Mouse (Mus musculus): ENCODE results near the gene Grik1. TPM values are rescaled to one million over a fixed set of nuclear protein-coding genes. Genes with fewer than 3 reads are reported as not detected.

Grik1 gene
- not detected for total RNA-seq (2021)
- polyA plus RNA-seq (2012; rRNA removed) = 0.04 TPM in 1 of 2 replicates, not detected in the other
- long read RNA-seq = 0 reads

DNA sequence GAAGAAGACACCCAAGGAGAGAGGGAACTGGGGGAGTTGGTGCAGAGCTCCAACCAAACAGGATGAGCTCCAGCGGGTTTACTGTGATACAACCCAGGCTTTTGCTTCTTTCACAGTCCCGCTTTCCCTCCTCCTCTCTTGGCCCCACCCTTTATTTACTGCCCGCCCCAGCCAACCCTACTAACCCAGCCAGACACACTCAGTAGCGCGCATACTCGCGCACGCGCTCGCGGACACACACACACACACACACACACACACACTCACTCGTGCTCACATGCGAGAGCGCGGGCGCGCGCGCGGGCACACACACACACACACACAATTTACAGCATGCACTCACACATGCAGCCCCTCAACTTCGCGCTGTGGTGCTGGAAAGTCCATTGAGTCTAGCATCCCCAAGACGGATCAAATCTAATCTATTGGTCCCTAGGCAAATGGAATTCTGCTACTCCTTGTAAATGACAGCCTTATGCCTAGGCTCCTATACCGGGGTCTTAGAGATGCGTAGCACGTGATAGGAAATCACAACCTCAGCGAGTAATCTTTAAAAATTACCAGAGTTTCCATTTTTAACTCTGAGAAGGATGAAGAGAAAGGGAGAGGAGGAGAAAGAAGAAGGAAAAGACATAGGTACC is at the start of gene Grik1:
Grik1 (minus strand) TSS at position 134 of the 641 bp plus-strand sequence.
- no peak for DNase-seq

DNA sequence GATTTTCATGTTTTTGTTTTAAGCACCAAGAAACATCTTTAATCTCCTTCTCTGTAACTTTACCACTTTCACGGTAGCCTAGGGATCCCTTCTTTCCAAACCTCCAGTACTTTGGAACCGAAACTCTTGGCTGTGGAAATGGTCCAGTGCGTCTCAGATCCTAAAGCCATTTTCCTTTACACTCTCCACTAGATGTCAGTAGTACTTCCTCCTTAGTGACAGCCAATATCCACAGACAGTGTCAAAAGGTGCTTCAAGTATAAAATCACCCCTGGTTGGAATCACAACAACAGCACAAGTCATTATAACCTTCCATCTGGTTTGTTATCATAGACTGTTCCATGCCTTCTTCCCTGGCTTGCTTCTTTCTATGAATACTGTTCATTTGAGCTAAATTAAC is 4.1 kb upstream of the Grik1 start:
- no peak for DNase-seq

DNA sequence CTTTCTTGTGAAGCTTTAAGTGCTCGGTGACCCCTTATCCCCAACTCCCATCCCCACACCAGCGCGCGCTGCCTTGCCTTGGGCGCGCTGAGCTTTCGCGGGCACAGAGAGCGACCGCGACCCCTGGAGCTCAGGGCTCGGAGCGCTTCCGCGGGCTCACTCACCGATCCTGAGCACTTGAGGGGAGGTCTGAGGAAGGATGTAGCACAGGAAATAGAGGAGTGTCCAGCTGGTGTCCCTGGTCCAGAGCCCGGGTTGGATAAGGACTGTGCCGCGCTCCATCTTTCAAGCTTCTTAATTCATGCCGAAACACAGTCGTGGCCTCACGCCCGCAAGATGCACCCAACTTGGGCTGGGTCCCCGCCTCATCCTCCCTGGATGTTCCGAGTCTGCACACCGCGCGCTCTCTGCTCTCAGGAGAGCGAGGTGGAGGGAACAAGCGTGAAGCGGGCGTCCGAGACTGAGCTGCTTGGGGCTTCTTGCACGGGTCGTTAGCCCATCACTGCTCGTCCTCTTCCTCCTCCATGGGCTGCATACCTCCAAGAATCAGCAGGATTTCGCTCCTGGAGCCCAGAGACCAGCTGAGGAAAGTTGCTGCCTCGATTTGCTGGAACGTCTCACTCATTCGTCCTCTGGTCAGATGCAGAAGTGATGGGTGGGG is 514 bp downstream of the Grik1 start:
- DNase-seq = no peak

DNA sequence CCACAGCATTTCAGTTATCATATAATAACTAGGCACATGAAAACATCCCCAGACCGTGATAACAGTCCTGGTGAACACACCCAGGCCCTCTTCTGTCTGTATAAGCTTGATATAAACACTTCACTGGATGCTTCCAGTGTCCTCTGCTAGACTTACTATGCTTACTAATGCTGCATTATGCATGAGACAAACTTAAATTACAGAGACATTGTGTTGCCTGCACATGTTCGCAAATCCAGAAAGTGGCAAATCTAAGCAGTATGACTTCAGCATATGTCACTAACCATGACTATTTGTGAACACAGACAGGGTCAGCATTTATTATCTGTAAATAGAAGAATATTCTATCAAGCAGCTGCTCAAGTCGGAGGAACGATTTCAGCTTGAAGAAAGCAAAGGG is 31.7 kb downstream of the Grik1 start:
- DNase-seq = no peak

DNA sequence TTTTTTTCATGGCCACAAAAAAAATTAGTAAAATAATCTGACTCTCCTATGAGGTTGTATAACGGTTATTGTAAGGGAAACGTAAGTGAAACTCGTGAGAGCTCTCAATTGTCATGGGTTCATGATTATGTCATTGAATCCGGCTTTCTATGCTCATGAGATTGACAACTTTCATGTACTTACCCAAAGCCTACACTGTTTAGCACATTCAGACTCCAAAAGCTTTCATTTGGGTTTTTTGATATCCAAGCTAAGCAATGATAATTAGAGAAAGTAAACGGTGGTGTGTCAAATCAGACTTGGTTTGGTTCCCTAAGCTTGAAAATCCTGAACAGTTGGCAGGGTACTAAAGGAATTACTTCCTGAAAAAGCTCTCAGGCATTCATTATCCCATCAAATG is 33.0 kb downstream of the Grik1 start:
- DNase-seq = no peak

DNA sequence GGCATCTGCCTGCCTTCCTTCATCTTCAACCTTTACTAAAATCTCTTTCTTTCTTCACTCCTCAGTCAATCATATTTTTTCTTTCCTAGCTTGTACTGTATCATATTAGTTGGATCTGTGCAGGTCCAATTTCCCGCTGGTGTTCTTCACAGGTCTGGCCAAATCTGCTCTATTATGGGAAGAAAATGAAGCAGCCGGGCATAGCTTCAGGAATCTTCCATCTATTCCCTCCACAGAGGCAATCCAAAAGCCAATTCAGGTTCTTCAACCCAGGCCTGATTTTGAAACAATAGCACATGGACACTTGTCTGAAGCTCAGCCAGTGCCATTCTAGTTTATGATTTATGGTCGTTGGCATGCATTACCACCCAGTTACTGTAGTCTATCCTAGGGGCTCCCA is 34.0 kb downstream of the Grik1 start:
- no peak for DNase-seq

DNA sequence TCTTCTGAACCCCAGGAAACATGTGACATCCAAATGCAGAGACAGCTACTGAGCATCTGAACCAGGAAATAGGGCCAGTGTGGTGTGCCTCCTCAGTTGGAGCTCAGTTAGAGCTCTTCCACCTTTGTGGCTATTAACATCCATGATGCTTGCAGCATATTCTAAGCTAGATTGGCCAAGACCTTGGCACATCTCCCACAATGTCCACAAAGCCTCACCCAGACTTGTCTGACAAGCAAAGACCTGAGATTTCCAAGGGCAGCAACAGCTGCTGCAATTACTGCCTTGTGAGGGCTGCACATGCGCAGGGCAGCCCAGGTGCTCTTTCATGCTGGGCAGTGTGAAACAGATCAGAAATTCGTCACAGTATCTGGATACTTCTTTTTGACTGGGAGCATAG is 37.4 kb downstream of the Grik1 start:
- DNase-seq = no peak

DNA sequence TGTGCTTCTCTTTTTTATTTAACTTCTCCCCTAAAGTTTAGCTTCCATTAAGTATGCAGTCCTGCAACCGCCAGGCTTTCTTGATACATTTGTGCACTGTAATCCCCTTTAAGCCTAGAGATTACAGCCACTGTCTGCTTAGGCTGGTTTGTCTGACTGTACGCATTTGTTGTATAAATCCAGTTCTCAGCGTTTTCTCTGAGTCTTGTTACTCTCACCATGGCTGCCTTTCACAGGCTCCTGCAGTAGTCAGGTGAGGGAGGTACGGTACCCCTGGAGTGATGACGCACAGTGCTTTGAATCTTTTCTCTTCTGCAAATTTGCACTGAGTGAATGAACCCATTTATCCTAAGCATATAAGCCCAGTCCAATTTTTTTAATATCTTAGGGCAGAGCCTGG is 39.0 kb downstream of the Grik1 start:
- DNase-seq = no peak

DNA sequence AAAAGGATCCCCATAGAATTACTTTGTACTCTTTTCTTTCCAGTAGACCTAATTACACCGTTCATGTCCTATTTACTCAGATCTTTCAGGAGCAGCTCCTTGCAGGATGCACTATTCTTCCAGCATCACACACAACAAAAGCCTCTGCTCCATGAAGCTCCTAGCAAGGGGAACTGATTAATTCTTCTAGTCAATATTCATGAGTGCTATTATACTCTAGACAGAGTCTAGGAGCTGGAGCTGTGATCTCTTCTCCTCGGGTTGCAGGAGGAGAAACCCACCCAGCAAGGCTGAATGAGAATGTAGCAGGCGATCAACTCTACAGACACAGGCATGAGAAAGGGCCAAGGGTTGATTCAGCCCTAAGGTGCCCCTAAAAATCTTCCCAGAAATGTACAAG is 40.2 kb downstream of the Grik1 start:
- DNase-seq = no peak

DNA sequence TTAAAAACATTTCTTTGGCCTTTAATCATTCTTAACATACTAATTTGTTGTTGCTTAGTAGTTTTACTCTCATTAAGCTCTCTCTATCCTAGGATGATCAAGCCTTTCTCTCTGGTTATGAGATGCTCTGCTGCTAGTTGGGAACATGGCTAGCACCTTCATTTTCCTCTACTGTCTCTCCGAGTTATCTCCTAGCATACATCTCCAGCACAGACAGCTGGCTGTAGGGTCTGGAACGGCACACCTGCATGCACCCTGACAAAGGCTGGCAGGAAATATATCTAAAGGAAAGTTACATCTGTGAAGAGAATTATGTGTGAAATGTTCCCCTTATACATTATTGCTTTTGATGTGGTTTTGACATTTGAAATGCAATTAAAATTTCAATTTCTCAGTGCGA is 42.5 kb downstream of the Grik1 start:
- DNase-seq = no peak

DNA sequence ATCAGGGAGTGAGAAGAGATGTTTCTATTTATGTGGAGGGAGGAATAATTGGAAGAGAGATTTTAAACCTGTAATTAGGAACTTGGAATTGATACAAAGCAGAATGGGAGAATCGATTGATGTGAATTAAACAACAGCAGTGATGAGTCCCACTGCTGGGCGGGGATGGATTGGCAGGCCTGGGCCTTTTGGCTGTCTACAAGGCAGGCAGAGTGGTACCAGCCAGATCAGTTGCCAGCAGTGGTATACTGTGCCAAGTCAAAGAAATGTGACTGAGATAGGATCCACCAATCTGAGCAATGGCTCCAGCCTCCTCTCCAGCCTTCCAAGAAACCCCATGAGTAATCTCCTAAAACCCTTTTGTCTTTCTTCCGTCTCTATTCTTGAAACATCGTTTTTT is 45.4 kb downstream of the Grik1 start:
- DNase-seq = no peak

DNA sequence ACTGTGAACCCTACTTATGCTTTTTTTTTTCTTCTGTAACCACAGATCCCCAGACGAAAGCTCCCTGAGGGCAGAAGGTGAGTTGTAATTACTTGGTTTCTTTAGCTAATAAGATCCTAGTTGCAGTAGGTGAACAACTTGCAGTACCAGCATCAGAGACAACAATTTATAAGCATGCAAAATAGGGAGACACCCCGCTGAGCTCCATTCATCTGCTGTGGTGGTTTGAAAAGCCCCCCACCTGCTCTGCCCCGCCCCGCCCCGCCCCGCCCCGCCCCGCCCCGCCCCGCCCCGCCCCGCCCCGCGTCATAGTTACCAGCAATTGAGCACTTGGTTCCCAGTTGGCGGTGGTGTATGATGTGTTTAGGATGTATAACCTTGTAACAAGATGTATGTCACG is 64.4 kb downstream of the Grik1 start:
- no peak for DNase-seq

DNA sequence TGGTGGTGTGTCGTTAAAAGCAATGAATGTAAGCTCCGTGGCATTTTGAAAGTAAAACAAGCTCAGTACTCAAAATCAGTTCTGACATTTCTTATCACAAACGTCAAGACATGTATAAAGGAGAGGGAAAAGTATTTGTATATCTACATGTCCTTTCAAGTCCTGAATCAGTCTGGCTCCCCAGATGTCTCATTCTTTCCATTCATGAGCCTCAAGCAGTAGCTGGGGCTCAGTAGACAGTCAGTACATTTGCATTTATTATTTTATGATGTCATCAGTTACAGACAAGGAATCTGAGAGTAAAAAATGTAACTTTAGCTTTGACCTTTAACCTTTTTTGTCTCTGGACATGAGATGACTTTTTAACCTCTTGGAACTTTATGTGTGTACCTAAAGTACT is 68.1 kb downstream of the Grik1 start:
- no peak for DNase-seq

DNA sequence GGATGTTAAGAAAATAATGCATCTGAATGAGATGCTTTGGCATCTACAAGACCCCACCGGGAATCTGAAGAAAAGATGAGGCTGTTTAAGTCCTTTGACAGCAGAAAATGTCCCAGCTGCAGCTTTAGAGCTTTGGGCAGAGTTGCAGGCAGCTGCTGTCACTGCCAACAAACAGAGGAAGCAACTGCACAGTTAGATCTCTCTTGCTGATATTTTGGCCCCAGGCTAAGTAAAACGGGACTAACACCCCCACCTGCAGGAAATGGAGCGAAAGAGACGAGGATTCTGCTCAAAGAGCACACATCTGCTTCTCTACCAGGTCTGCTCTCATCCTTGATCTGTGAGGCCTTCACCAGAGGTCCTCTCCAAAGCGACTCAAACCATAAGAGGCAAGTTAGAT is 77.5 kb downstream of the Grik1 start:
- DNase-seq = no peak

DNA sequence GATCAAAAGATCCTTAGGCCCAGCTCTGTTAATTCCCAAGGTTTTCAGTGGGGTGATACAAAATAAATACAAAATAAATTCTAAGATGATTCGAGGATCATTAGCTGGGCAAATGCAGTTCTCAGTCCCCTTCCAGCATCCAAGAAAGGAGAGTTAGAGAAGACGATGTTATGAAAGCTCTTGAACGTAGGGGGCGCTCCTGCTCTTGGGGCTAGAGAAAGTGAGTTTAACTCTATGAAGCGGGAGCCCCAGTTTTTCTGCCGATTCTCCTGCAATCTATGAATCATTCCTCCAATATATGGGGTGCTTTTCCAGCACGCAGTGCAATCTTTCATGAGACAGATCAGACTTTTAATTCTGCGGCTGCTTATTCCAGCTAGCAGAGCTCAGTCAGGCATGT is 78.2 kb downstream of the Grik1 start:
- DNase-seq = no peak

DNA sequence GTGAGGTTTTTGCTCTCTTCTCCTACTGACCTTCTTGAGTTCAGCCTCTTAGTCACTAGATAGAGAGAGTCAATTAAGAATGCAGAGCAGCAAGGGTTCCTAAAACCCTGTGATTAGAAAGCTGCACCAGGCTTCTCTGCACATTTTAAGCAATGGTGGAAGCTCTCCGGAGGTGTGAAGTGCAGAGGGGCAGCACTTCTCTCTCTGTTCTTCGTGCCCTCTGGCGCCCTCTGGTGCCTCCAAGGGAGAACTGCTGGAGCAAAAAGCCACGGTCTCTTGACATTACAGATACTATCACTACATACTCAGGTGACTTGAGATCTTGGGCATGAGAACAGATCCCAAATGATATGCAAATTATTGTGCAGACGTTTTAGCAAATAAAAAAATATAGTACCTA is 85.7 kb downstream of the Grik1 start:
- peak; percentile 71 for DNase-seq

DNA sequence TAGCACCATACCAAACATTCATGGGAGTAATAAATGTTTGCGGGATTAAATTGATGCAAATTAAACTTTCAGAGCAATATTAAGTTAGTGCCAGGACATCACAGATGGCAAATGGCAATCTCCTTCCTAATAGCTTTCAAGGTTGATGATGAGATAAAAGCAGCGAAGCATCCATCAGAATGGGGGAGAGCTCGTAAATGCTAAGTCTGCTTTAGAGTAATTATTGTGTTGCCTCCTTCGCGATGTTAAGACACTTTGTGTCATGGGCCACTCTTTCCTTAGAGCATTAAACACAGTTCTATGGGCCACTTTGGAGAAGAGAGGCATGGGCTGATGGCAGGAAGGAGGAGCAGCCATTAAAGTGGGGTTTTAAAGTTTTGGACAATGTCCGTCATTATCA is 86.1 kb downstream of the Grik1 start:
- DNase-seq = no peak

DNA sequence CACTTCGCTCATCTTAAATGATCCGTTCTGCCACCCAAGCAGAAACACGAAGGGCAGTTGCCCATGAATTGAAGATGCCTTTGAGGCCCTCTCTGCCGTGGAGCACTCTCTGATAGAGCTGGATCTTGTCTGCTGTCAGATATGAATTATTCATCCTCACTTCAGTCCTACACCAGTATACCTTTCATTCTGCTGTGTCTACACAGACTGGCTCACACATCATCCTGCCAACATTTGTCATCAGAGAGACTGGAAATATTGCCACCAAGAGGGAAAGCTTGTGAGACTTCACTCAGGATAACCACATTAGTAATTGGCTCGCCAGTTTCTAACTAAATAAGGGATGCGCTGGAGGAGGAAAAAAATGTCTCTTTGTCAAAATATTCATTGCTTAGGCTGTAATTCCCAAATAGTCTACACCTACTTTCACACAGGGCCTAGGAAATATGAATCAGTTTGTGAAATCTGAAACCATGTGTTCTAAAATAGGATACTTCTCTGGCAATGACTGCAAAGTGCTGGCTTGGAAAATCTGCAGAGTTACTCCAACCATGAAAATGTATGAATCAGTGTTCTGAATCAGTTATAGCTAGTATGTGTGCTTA is 102.5 kb downstream of the Grik1 start:
- no peak for DNase-seq

DNA sequence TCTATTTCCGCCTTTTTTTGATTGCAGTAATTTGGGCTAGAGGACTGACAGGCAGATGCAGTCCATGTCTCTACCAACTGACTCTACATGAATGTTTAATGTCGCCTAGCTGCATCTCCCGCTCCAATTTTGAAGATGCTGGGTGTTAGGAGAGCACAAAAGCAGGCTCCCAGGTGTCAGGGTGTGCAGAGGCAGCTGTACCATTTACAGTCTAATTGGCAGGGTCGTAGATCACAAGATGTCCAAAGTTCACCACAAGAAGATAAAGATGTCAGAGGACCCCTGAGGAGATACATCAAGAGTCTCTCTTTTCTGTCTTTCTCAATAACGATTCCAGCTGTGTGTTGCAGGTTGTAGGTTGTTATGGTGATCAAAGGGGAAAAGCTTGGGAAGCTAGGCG is 111.3 kb downstream of the Grik1 start:
- DNase-seq = no peak

DNA sequence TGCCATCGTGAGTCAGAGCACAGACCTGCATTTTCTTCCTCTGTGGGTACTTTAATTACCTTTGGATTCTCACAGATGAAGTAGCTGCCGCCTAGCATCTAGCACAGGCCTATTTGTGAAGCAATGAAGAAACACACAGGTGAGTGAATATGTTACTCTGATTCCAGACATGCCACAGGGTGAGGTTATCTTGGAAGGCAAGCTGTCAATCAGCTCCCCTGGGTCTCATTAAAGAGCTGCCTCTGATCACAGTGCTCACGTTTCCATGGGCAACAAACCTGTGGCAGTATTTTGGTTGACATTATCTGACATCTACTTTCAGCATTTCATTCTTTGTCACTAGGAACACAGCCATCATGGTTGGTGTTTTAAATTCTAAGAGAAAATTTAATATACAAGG is 112.7 kb downstream of the Grik1 start:
- no peak for DNase-seq

DNA sequence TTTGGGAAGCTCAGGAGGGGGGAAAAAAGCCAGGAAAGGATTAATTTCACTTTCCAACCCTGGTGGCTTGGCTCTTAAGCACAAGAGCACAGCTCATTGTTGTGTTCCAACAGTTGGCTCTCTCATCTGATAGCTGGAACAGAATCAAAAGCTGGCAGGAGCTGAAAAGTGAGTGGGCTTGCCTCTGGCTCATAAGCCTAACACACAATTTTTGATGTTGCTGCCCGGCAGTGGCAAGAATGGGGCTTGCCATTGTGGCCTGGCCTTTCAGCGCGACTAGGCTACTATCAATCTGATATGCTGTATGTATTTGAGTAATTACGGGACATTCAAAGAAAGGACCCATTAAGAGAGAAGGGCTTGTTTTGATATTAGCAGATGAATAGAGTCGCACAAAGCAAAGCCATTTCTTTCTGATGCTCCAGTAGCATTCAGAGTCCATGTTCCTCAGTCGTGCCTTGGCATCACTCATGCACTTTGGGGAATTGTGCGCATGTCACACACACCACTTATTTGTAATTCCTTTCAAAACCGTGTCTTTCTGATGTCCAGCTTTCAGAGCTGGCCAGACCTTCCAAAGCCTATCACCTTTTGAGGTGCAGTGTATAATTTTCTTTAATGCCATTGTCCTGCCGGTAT is 115.9 kb downstream of the Grik1 start:
- DNase-seq = no peak

DNA sequence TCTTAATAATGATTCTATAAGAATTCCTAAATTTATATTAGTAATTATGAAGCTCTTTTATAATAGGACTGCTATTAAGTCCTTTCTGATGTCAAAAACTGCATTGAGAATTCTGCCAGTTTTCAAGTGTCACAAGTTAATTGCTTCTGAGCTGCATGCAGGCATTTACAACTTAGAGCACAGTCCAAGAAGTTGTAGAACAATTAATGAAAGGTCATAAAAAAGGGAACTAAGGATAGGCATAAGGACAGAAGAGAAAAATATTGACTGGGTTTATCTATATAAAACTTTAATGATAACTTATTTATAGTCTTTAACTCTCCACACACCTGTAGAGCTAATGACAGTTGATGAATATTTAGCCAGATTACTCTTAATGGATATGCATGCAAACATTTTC is 123.5 kb downstream of the Grik1 start:
- no peak for DNase-seq

DNA sequence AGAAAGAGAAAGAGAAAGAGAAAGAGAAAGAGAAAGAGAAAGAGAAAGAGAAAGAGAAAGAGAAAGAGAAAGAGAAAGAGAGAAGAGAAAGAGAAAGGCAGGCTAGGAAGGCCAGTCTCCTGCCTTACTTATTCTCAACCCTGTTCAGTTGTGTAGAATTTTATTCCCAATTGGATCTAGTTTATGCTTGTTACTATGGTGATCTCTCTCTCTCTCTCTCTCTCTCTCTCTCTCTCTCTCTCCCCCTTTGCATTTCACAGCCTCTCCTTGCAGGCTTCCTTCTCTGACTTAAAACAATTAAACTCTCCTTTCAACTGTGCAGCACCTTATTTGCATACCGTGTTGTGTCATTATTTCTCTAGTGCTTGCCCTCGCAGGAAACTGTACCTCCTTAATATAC is 147.5 kb downstream of the Grik1 start:
- DNase-seq = no peak
